Mouse (Mus musculus) kidney, adult 2 months (tissue): Measurements from ENCODE around the gene Unc45b. TPM values are rescaled to one million over a fixed set of nuclear protein-coding genes. Genes with fewer than 3 reads are reported as not detected.

Experiments
- DNase-seq: peaks from one replicate; pipeline ENCODE4 v3.0.0; 2021
- H3K27ac ChIP-seq: fragments of 200-500 bp; 2 replicates; pipeline ENCODE4 v1.5.1; 2012; ENCODE audit warnings: low read depth, low read length, control low read depth, inconsistent platforms; ENCODE audit not compliant: insufficient read depth
- H3K27me3 ChIP-seq: fragments of 200-500 bp; replicated peaks from 2 replicates; pipeline ENCODE4 v1.6.1; 2012; ENCODE audit warnings: mild to moderate bottlenecking, moderate library complexity, low read length, inconsistent platforms; ENCODE audit not compliant: control insufficient read depth, insufficient read depth
- H3K36me3 ChIP-seq: fragments of 200-500 bp; 2 replicates; pipeline ENCODE4 v1.6.1; 2012; ENCODE audit warnings: mild to moderate bottlenecking, moderate library complexity, low read length, inconsistent platforms; ENCODE audit not compliant: control insufficient read depth, insufficient read depth
- H3K4me1 ChIP-seq: fragments of 200-500 bp; 2 replicates; pipeline ENCODE4 v1.6.1; 2011; ENCODE audit warnings: low read length; ENCODE audit not compliant: control insufficient read depth, insufficient read depth
- H3K4me3 ChIP-seq: fragments of 200-500 bp; 2 replicates; pipeline ENCODE4 v1.5.1; 2011; ENCODE audit warnings: mild to moderate bottlenecking, low read depth, low read length, control low read depth; ENCODE audit not compliant: insufficient read depth
- CTCF ChIP-seq: fragments of 200-500 bp; conservative IDR thresholded peaks from 2 replicates; pipeline ENCODE4 v1.5.1; 2011; ENCODE audit warnings: low read depth, mild to moderate bottlenecking, control low read depth, low read length, moderate library complexity, mixed read lengths; ENCODE audit not compliant: insufficient read depth, insufficient read length
- POLR2A ChIP-seq: fragments of 200-500 bp; IDR thresholded peaks from one replicate; pipeline ENCODE4 v1.6.1; 2011; ENCODE audit warnings: low read depth, low read length, control low read depth
- WGBS: fragments of 180-500 bp; shearing (Covaris S2); methylation state at CpG from one replicate; pipeline ENCODE4 v1.1.7; 2018; 5-methylcytosine and 5-hydroxymethylcytosine counted together
- polyA plus RNA-seq: library from polyadenylated mRNA; depleted of rRNA; stranded (reverse); fragments of >200 nt; gene quantifications from 2 replicates; pipeline ENCODE4 v1.2.3, GENCODE M21; 2012; rRNA removed

Unc45b gene
- polyA plus RNA-seq, 1 experiment, result 7.9 TPM

DNA sequence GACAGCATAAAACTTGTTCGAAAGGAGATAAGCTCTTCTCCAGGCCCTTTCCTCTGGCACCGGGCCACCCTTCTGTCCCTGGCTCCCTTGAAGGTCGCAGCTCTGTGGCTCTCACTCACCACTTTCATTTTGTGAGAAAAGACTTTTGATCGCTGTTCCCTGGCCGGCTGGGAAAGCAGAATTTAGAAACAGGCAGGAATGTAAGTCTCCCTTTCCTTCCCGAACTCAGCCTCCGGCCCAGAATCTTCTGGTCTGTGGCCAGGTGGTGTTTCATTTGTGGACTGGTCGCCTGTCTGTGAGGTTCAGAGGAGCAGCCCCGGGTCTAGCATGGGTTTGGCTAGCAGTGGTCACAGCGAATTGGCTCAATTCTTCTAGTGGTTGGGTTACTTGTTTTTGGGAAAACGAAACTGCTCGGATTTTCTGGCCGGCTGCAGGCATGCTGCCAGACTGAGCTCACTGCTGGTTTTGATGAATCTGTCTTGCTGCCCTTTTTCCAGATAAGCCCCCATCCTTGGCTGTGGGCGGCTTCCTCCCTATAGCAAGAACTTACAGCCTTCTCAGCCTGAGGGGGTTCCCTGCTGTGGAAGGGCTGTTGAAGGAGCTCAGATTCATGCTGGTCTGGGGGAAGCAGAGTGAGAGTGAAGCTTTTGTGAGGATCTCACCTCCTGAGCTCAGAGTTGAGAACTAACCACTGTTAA, 81.3 kb downstream of the Unc45b start, which contains the start of gene Slfn9:
Gene Slfn9 (minus strand): TSS at position 362 of the 698 bp plus-strand sequence.
- peak; percentile 51 for DNase-seq
- no peaks in the 10 kb centered on the region for H3K27me3 ChIP-seq

More for the DNA sequence above, 81.3 kb downstream of the Unc45b start, which contains the start of gene Slfn9:
- H3K4me1 ChIP-seq, result no peaks in the 10 kb centered on the region
- peak within 1 kb of the TSS; percentile 63 for H3K4me3 ChIP-seq
- 3% methylated on average over 14 of the region's 14 CpGs for WGBS
- no peaks in the 10 kb centered on the region for H3K36me3 ChIP-seq
- TF ChIP-seq CTCF (no peak), POLR2A (no peak)
- H3K27ac ChIP-seq, result peak within 1 kb of the TSS; percentile 61

Other genes starting within 250 kb of the Unc45b start
- gene Cct6b, start 146.2 kb upstream of the Unc45b start, polyA plus RNA-seq, result 0.26 and 0.38 TPM in 2 replicates
- gene Zfp830, start 146.2 kb upstream of the Unc45b start, polyA plus RNA-seq, result 7.8 and 9.4 TPM in 2 replicates
- gene Lig3, start 129.4 kb upstream of the Unc45b start, polyA plus RNA-seq, result 12.7 and 15.0 TPM in 2 replicates
- gene Rffl, start 39.3 kb upstream of the Unc45b start, polyA plus RNA-seq, result 15.3 and 19.4 TPM in 2 replicates
- 13.7 and 15.7 TPM in 2 replicates for gene Rad51d, start 19.9 kb upstream of the Unc45b start, polyA plus RNA-seq
- 0.13 and 0.19 TPM in 2 replicates for gene Fndc8, start 18.4 kb upstream of the Unc45b start, polyA plus RNA-seq
- gene Nle1, start 2.1 kb upstream of the Unc45b start, polyA plus RNA-seq, result 16.3 and 16.9 TPM in 2 replicates
- gene Slfn5, start 40.8 kb downstream of the Unc45b start, polyA plus RNA-seq, result 14.1 and 21.4 TPM in 2 replicates
- 0.18 and 0.36 TPM in 2 replicates for gene Slfn9, start 81.3 kb downstream of the Unc45b start, polyA plus RNA-seq
- 0.37 and 1.3 TPM in 2 replicates for gene Slfn8, start 110.3 kb downstream of the Unc45b start, polyA plus RNA-seq
- gene Slfn2, start 154.6 kb downstream of the Unc45b start, polyA plus RNA-seq, result 4.0 and 7.3 TPM in 2 replicates
- 0.29 and 2.6 TPM in 2 replicates for gene Slfn1, start 206.3 kb downstream of the Unc45b start, polyA plus RNA-seq